Mouse (Mus musculus) left cerebral cortex, adult 2 months (tissue): ENCODE results near the gene Lyl1. TPM values are rescaled to one million over a fixed set of nuclear protein-coding genes. Genes with fewer than 3 reads are reported as not detected.

Experiments
- DNase-seq, 2 experiments: peaks; one replicate each; pipeline ENCODE4 v3.0.0; 2021 to 2022; ENCODE audit warnings: low spot score in 2 of 2, mixed read lengths in 1 of 2; ENCODE audit errors: extremely low spot score in 1 of 2
- H3K27ac ChIP-seq: fragments of 200-600 bp; 2 replicates; pipeline ENCODE4 v1.8.1; 2022
- H3K4me3 ChIP-seq: fragments of 200-600 bp; 2 replicates; pipeline ENCODE4 v1.8.1; 2022
- CTCF ChIP-seq: fragments of 200-600 bp; IDR thresholded peaks from 2 replicates; pipeline ENCODE4 v1.8.1; 2022; ENCODE audit warnings: antibody characterized with exemption, mild to moderate bottlenecking, moderate library complexity
- intact Hi-C: fragments of 180-260 bp; cut with DNase I; formaldehyde crosslinking; loops from one replicate; pipeline ENCODE4 v1.15.1; 2025
- total RNA-seq, 2 experiments: library from RNA; stranded (reverse); gene quantifications; 2 replicates each; pipeline ENCODE4 v1.2.3; 2021

Gene Lyl1
- total RNA-seq, 2 experiments from 2014 or later: 1.6 to 2.6 TPM

- H3K4me3 ChIP-seq: no peak overlapping the region
- intact Hi-C loops: no loop called here
- DNase-seq: no peak
- H3K27ac ChIP-seq: peak overlapping the region; percentile 66
- TF ChIP-seq CTCF: no peak
Observed at GRCm38 (mm10) chr8:84715893-84716468, 14.7 kb downstream of the Lyl1 start.

- H3K4me3 ChIP-seq: no peak overlapping the region
- intact Hi-C loops: no loop called here
- no peak for DNase-seq
- TF ChIP-seq CTCF: no peak
- peak overlapping the region; percentile 41 for H3K27ac ChIP-seq
Observed at GRCm38 (mm10) chr8:84716790-84717189, 15.5 kb downstream of the Lyl1 start.

GRCm38 (mm10) chr8:84718476-84718875 lies 17.2 kb downstream of the Lyl1 start:
- intact Hi-C loops: no loop called here
- DNase-seq: no peak
- Histone ChIP-seq H3K4me3 (no peak overlapping the region), H3K27ac (0 out of 2 replicates have a peak overlapping the region, but pooled peaks have one; percentile 30)
- TF ChIP-seq CTCF: no peak

GRCm38 (mm10) chr8:84718959-84719690 lies 17.9 kb downstream of the Lyl1 start:
- no peak overlapping the region for H3K4me3 ChIP-seq
- no peak for DNase-seq
- intact Hi-C loops: no loop called here
- peak overlapping the region; percentile 30 for H3K27ac ChIP-seq
- no peak for TF ChIP-seq CTCF

- intact Hi-C loops: no loop called here
- TF ChIP-seq CTCF: no peak
- DNase-seq: no peak
- Histone ChIP-seq H3K4me3 (no peak overlapping the region), H3K27ac (peak overlapping the region; percentile 88)
Observed at GRCm38 (mm10) chr8:84722530-84722849, 21.2 kb downstream of the Lyl1 start.

GRCm38 (mm10) chr8:84722850-84723570 lies 21.8 kb downstream of the Lyl1 start, which contains the start of gene G430095P16Rik:
G430095P16Rik (plus strand) TSS chr8:84723007.
- intact Hi-C loops: no loop called here
- H3K4me3 ChIP-seq: no peak within 1 kb of the TSS
- DNase-seq: peak in 1 of 2 experiments; percentile 65
- H3K27ac ChIP-seq: peak within 1 kb of the TSS; percentile 88
- TF ChIP-seq CTCF: peak; percentile 6

- intact Hi-C loops: no loop called here
- H3K27ac ChIP-seq: peak overlapping the region; percentile 88
- no peak for TF ChIP-seq CTCF
- no peak overlapping the region for H3K4me3 ChIP-seq
- no peak for DNase-seq
Observed at GRCm38 (mm10) chr8:84723571-84723900, 22.3 kb downstream of the Lyl1 start.

- DNase-seq: no peak
- intact Hi-C loops: no loop called here
- TF ChIP-seq CTCF: no peak
- Histone ChIP-seq H3K27ac (peak overlapping the region; percentile 88), H3K4me3 (no peak overlapping the region)
Observed at GRCm38 (mm10) chr8:84724683-84725082, 23.4 kb downstream of the Lyl1 start.

GRCm38 (mm10) chr8:84725246-84725940 lies 24.1 kb downstream of the Lyl1 start:
- H3K27ac ChIP-seq: peak overlapping the region; percentile 88
- TF ChIP-seq CTCF: no peak
- intact Hi-C loops: no loop called here
- DNase-seq: no peak
- no peak overlapping the region for H3K4me3 ChIP-seq

GRCm38 (mm10) chr8:84725941-84726259 lies 24.6 kb downstream of the Lyl1 start:
- peak overlapping the region; percentile 88 for H3K27ac ChIP-seq
- intact Hi-C loops: no loop called here

GRCm38 (mm10) chr8:84728474-84728873 lies 27.2 kb downstream of the Lyl1 start:
- intact Hi-C loops: no loop called here
- Histone ChIP-seq H3K4me3 (no peak overlapping the region), H3K27ac (peak overlapping the region; percentile 87)
- no peak for DNase-seq
- no peak for TF ChIP-seq CTCF

More at GRCm38 (mm10) chr8:84725941-84726259, 24.6 kb downstream of the Lyl1 start:
- no peak for DNase-seq
- no peak overlapping the region for H3K4me3 ChIP-seq
- peak; percentile 66 for TF ChIP-seq CTCF

GRCm38 (mm10) chr8:84729921-84730362 lies 28.7 kb downstream of the Lyl1 start:
- no peak for DNase-seq
- peak overlapping the region; percentile 87 for H3K27ac ChIP-seq
- no peak overlapping the region for H3K4me3 ChIP-seq
- intact Hi-C loops: no loop called here
- TF ChIP-seq CTCF: no peak; the same call in 1 of the 2 replicates
